Mouse (Mus musculus): ENCODE data around the gene Atp5j2.

DNA sequence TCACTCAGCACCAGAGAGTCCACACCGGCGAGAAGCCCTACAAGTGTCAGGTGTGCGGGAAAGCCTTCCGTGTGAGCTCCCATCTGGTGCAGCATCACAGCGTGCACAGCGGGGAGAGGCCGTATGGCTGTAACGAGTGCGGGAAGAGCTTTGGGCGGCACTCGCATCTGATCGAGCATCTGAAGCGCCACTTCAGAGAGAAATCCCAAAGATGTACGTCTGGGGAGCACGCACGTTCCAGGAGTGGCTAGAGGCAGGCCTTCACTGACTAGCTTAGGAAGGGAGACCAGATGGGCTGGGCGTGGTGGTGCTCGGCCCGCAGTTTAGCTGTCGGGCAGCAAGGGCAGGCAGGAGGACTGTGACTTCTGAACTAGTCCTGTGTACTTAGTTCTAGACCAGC lies 26.8 kb upstream of the Atp5j2 start:
- no peak for TF ChIP-seq CTCF (IDR thresholded peaks at IDR 0.05; ENCODE audit: insufficient read depth, low read depth, low read length)
- TF ChIP-seq POLR2A (IDR thresholded peaks at IDR 0.05; ENCODE audit: insufficient read depth, low read depth, low read length) = no peak

Measured in olfactory bulb, adult 2 months (tissue).